ENCODE assay signal across 8 mouse cellular contexts in the genomic region with DNA sequence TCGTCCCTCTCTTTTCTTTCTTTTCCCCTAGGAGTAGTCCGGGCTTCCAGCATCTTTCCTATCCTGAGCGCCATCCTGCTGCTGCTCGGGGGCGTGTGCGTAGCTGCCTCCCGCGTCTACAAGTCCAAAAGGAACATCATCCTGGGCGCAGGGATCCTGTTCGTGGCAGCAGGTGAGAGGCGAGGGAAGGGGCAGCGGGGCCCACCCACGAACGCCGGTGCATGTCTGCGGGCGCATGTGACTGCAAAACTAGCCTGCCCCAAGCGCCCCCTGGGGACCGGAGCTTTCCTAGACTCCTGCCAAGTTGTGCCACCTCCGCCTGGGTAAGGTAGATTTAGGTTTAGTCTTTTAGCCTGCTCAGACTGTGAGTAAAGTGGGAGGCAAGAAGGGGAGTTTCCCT. TPM values are rescaled to one million over a fixed set of nuclear protein-coding genes. Genes with fewer than 3 reads are reported as not detected.
DNase-seq lines count a peak whose midpoint lies in the region; ATAC-seq and TF ChIP-seq lines count a peak whose summit lies in the region.

No protein-coding gene starts in this region.

- no peaks in the 10 kb centered on the region for H3K9me3 ChIP-seq in heart, embryonic 13.5 days
- peaks cover 12% of the 10 kb centered on the region for H3K9me3 ChIP-seq in CH12.LX (replicated peaks; ENCODE audit: low read length)
- H3K9me3 ChIP-seq in heart, embryonic 15.5 days (replicated peaks), result no peaks in the 10 kb centered on the region
- H3K9me3 ChIP-seq in liver, embryonic 15.5 days (replicated peaks), result no peaks in the 10 kb centered on the region
- no peaks in the 10 kb centered on the region for H3K9me3 ChIP-seq in stomach, embryonic 14.5 days (ENCODE audit: control insufficient read depth, low read depth, low read length)

- 0 out of 2 replicates have a peak overlapping the region, but pooled peaks have one; percentile 12 for H3K9ac ChIP-seq in heart, embryonic 13.5 days
- peak overlapping the region; percentile 46; the same call in 1 of the 2 replicates for H3K9ac ChIP-seq in CH12.LX (ENCODE audit: insufficient read depth, low read depth)
- H3K9ac ChIP-seq in heart, embryonic 15.5 days, result peak overlapping the region; percentile 21; the same call in 1 of the 2 replicates
- H3K9ac ChIP-seq in liver, embryonic 15.5 days, result no peak overlapping the region
- no peak overlapping the region for H3K9ac ChIP-seq in stomach, embryonic 14.5 days (replicated peaks; ENCODE audit: low read depth, low read length)

- no peak for ATAC-seq in heart, embryonic 13.5 days (ENCODE audit: extremely low read depth, insufficient number of reproducible peaks, low FRiP score, low TSS enrichment)
- ATAC-seq in heart, embryonic 15.5 days (replicated peaks; ENCODE audit: insufficient number of reproducible peaks, insufficient read depth, low FRiP score, low read depth), result no peak
- no peak for ATAC-seq in liver, embryonic 15.5 days (ENCODE audit: insufficient read depth)
- ATAC-seq in stomach, embryonic 14.5 days (ENCODE audit: insufficient number of reproducible peaks, insufficient read depth, low FRiP score, low read depth), result no peak
- no peak for ATAC-seq in monocyte, adult 5-6 weeks (replicated peaks; ENCODE audit: insufficient number of reproducible peaks, low FRiP score, low TSS enrichment, poor library complexity, severe bottlenecking)

- H3K36me3 ChIP-seq in heart, embryonic 13.5 days, result no peaks in the 10 kb centered on the region
- peaks cover 5 to 31% of the 10 kb centered on the region in 2 experiments for H3K36me3 ChIP-seq in CH12.LX (replicated peaks in 1 of 2; ENCODE audit: control insufficient read depth in 1 of 2, insufficient read depth in 1 of 2, low read length in 1 of 2)
- H3K36me3 ChIP-seq in heart, embryonic 15.5 days, result no peaks in the 10 kb centered on the region
- no peaks in the 10 kb centered on the region for H3K36me3 ChIP-seq in liver, embryonic 15.5 days (replicated peaks)
- no peaks in the 10 kb centered on the region for H3K36me3 ChIP-seq in stomach, embryonic 14.5 days (ENCODE audit: control insufficient read depth, insufficient read depth, low read length)

- peaks cover 81% of the 10 kb centered on the region for H3K27me3 ChIP-seq in heart, embryonic 13.5 days (replicated peaks)
- no peaks in the 10 kb centered on the region for H3K27me3 ChIP-seq in CH12.LX (replicated peaks)
- H3K27me3 ChIP-seq in heart, embryonic 15.5 days, result peaks cover 75% of the 10 kb centered on the region
- H3K27me3 ChIP-seq in liver, embryonic 15.5 days, result peaks cover 70% of the 10 kb centered on the region
- peaks cover 43% of the 10 kb centered on the region for H3K27me3 ChIP-seq in stomach, embryonic 14.5 days (ENCODE audit: control insufficient read depth, insufficient read depth, low read length)

- in situ Hi-C loops in CH12.LX (cut with MboI; ENCODE audit: low pct_ligation_motif_present, low pct_unique_long_range_greater_than_20kb, low sequenced_read_pairs), result loop anchor here (5.0 kb wide), 1 partner anchor 35 kb away; no protein-coding TSS in a partner anchor

- intact Hi-C loops in heart, postnatal 36 days (cut with DNase I), result no loop called here

- peak overlapping the region; percentile 75 for H3K4me2 ChIP-seq in heart, embryonic 13.5 days
- H3K4me2 ChIP-seq in CH12.LX (ENCODE audit: insufficient read depth, low read depth, poor library complexity, severe bottlenecking), result peak overlapping the region; percentile 87
- peak overlapping the region; percentile 77 for H3K4me2 ChIP-seq in heart, embryonic 15.5 days
- H3K4me2 ChIP-seq in liver, embryonic 15.5 days, result peak overlapping the region; percentile 41
- peak overlapping the region; percentile 57 for H3K4me2 ChIP-seq in stomach, embryonic 14.5 days (replicated peaks; ENCODE audit: low read depth, low read length)

- peaks cover 20% of the 10 kb centered on the region for H3K4me1 ChIP-seq in heart, embryonic 13.5 days
- peaks cover 0 to 32% of the 10 kb centered on the region in 2 experiments; a peak in 2 of 4 replicates for H3K4me1 ChIP-seq in CH12.LX (ENCODE audit: control insufficient read depth in 1 of 2, insufficient read depth in 2 of 2)
- H3K4me1 ChIP-seq in heart, embryonic 15.5 days (replicated peaks), result peaks cover 26% of the 10 kb centered on the region
- H3K4me1 ChIP-seq in liver, embryonic 15.5 days (replicated peaks), result peaks cover 6% of the 10 kb centered on the region; the same call in 1 of the 2 replicates
- H3K4me1 ChIP-seq in stomach, embryonic 14.5 days (ENCODE audit: control insufficient read depth, insufficient read depth, low read length), result no peaks in the 10 kb centered on the region; the same call in 1 of the 2 replicates

- H3K79me2 ChIP-seq in CH12.LX (replicated peaks; ENCODE audit: control insufficient read depth, extremely low read depth, insufficient read depth, poor library complexity, severe bottlenecking), result no peaks in the 10 kb centered on the region

- DNase-seq in heart, postnatal 36 days, result no peak
- DNase-seq in CH12.LX (ENCODE audit: extremely low read depth), result peak; percentile 58
- peak; percentile 44 to 52 for DNase-seq in cerebellum, adult 18-20 months

- no peak overlapping the region for H3K27ac ChIP-seq in heart, embryonic 13.5 days (replicated peaks)
- no peak overlapping the region for H3K27ac ChIP-seq in CH12.LX (ENCODE audit: insufficient read depth, low read depth)
- no peak overlapping the region for H3K27ac ChIP-seq in heart, embryonic 15.5 days
- no peak overlapping the region for H3K27ac ChIP-seq in liver, embryonic 15.5 days (replicated peaks)
- no peak overlapping the region for H3K27ac ChIP-seq in stomach, embryonic 14.5 days (ENCODE audit: low read length)

- dilution Hi-C loops in CH12.LX (cut with MboI; ENCODE audit: extremely low pct_ligation_motif_present, extremely low pct_unique_long_range_greater_than_20kb, low sequenced_read_pairs), result no loop called here

- TF ChIP-seq RAD21 in CH12.LX (IDR thresholded peaks at IDR 0.05; ENCODE audit: low read depth, low read length), result peak; percentile 14

- H3K4me3 ChIP-seq in heart, embryonic 13.5 days, result peak overlapping the region; percentile 48
- H3K4me3 ChIP-seq in CH12.LX (replicated peaks in 1 of 3; ENCODE audit: low read depth in 2 of 3, low read length in 2 of 3, poor library complexity in 1 of 3), result peak overlapping the region in 2 of 3 experiments; percentile 62 to 67
- H3K4me3 ChIP-seq in heart, embryonic 15.5 days, result peak overlapping the region; percentile 45
- no peak overlapping the region for H3K4me3 ChIP-seq in liver, embryonic 15.5 days (replicated peaks)
- peak overlapping the region; percentile 38 for H3K4me3 ChIP-seq in stomach, embryonic 14.5 days (ENCODE audit: low read depth, low read length)

- no peak for TF ChIP-seq POLR2A in CH12.LX (IDR thresholded peaks at IDR 0.05; ENCODE audit: low read depth, low read length)

- no peak for TF ChIP-seq EP300 in CH12.LX (IDR thresholded peaks at IDR 0.05; ENCODE audit: low read length)

- TF ChIP-seq CTCF in CH12.LX (conservative IDR thresholded peaks at IDR 0.05 in 1 of 2, IDR thresholded peaks at IDR 0.05 in 1 of 2; ENCODE audit: low read depth in 2 of 2, low read length in 2 of 2), result peak in 1 of 2 experiments; percentile 61; a peak in 2 of 4 replicates

- 2% methylated on average over 20 of the region's 20 CpGs for WGBS in heart, embryonic 13.5 days
- WGBS in heart, embryonic 15.5 days, result 3% methylated on average over 20 of the region's 20 CpGs
- 4% methylated on average over 20 of the region's 20 CpGs for WGBS in liver, embryonic 15.5 days (ENCODE audit: insufficient replicate concordance)
- WGBS in stomach, embryonic 14.5 days, result 1% methylated on average over 20 of the region's 20 CpGs

TF ChIP-seq in CH12.LX, 34 proteins besides CTCF, POLR2A, EP300 and RAD21 (continues in another document):
- TF ChIP-seq BHLHE40 (IDR thresholded peaks at IDR 0.05; ENCODE audit: low read depth, low read length) (peak; percentile 61), IRF4 (IDR thresholded peaks at IDR 0.05; ENCODE audit: low read depth, low read length) (no peak), ETS1 (conservative IDR thresholded peaks at IDR 0.05; ENCODE audit: low read depth, low read length) (no peak), USF2 (conservative IDR thresholded peaks at IDR 0.05; ENCODE audit: low read depth, low read length) (no peak), CHD2 (IDR thresholded peaks at IDR 0.05; ENCODE audit: low read length) (no peak), ZMIZ1 (IDR thresholded peaks at IDR 0.05; ENCODE audit: low read depth, low read length) (no peak), MEF2A (IDR thresholded peaks at IDR 0.05; ENCODE audit: borderline replicate concordance, low read depth, low read length) (no peak), ZKSCAN1 (IDR thresholded peaks at IDR 0.05; ENCODE audit: borderline replicate concordance, low read depth, low read length) (no peak), ZC3H11A (IDR thresholded peaks at IDR 0.05; ENCODE audit: low read depth, low read length) (no peak), TCF12 (IDR thresholded peaks at IDR 0.05; ENCODE audit: low read depth, low read length) (peak; percentile 36; the same call in 1 of the 2 replicates), MYC (IDR thresholded peaks at IDR 0.05; ENCODE audit: low read depth, low read length) (no peak), SMC3 (IDR thresholded peaks at IDR 0.05; ENCODE audit: low read depth, low read length) (peak; percentile 49)

RNA-seq across cellular contexts. Expression of a gene that starts 12.0 kb away (rescaled TPM):
- 16.8 and 18.3 TPM in 2 replicates for polyA plus RNA-seq in heart, embryonic 13.5 days (2015; fragmentation: Nextera tagmentation; extraction: Ambion mirVana)
- 1 to 10 TPM; 1.3 to 1.9 TPM for total RNA-seq in heart, postnatal 36 days (2021)
- total RNA-seq in CH12.LX (2012; rRNA removed), result 0.13 TPM in 1 of 2 replicates, not detected in the other
- not detected in 2 replicates for total RNA-seq in CH12.LX (2014; rRNA removed)
- 0.19 TPM in 1 of 2 replicates, not detected in the other for polyA plus RNA-seq in CH12.LX (2012; ENCODE audit: insufficient read length, low read depth)
- 17.8 and 20.7 TPM in 2 replicates for polyA plus RNA-seq in heart, embryonic 15.5 days (2015; fragmentation: Nextera tagmentation; extraction: Ambion mirVana)
- polyA plus RNA-seq in liver, embryonic 15.5 days (2015; fragmentation: Nextera tagmentation; extraction: Ambion mirVana), result 0.35 and 0.66 TPM in 2 replicates
- polyA plus RNA-seq in stomach, embryonic 14.5 days (2014; fragmentation: Nextera tagmentation; extraction: Ambion mirVana), result 0.48 TPM in 1 of 2 replicates, not detected in the other
- total RNA-seq in monocyte, adult 5-6 weeks (2017), result not detected in 3 replicates

RNA-seq across cellular contexts. Expression of a gene that starts 21.6 kb away (rescaled TPM):
- polyA plus RNA-seq in heart, embryonic 13.5 days (2015; fragmentation: Nextera tagmentation; extraction: Ambion mirVana), result 0.71 and 0.86 TPM in 2 replicates
- not detected for total RNA-seq in heart, postnatal 36 days (2021)
- total RNA-seq in CH12.LX (2012; rRNA removed) (0.50 and 0.51 TPM in 2 replicates), CH12.LX (2014; rRNA removed) (0.43 and 0.51 TPM in 2 replicates)
- polyA plus RNA-seq in CH12.LX (2012; ENCODE audit: insufficient read length, low read depth), result 1.2 and 1.7 TPM in 2 replicates
- 0.61 and 0.83 TPM in 2 replicates for polyA plus RNA-seq in heart, embryonic 15.5 days (2015; fragmentation: Nextera tagmentation; extraction: Ambion mirVana)
- not detected in 2 replicates for polyA plus RNA-seq in liver, embryonic 15.5 days (2015; fragmentation: Nextera tagmentation; extraction: Ambion mirVana)
- polyA plus RNA-seq in stomach, embryonic 14.5 days (2014; fragmentation: Nextera tagmentation; extraction: Ambion mirVana), result 2.1 and 2.8 TPM in 2 replicates
- total RNA-seq in monocyte, adult 5-6 weeks (2017), result not detected in 3 replicates

Comparison
In these comparisons a context has a peak if more than half of its experiments do, and no peak if none do; other contexts are left out.
1. H3K9ac ChIP-seq: peak in heart, embryonic 13.5 days (single experiment), CH12.LX (single experiment) and heart, embryonic 15.5 days (single experiment); none in liver, embryonic 15.5 days (single experiment) and stomach, embryonic 14.5 days (single experiment).
2. DNase-seq: peak in CH12.LX (single experiment) and cerebellum, adult 18-20 months (2 of 2); none in heart, postnatal 36 days (0 of 2).
3. RNA of a gene that starts 12.0 kb away (polyA plus RNA-seq): 17.8 to 20.7 TPM in heart, embryonic 15.5 days and 16.8 to 18.3 TPM in heart, embryonic 13.5 days; 0.35 to 0.66 TPM in liver, embryonic 15.5 days, 0.48 TPM in stomach, embryonic 14.5 days and 0.19 TPM in CH12.LX; every median in the first group is over 10 times any median in the second.
4. Peak in every context shown above with its lines, with median percentiles within 50 percentile points of each other: H3K4me2 ChIP-seq.